Mouse (Mus musculus) stomach, embryonic 15.5 days (tissue): ENCODE data around the gene Fbxl17. TPM values are rescaled to one million over a fixed set of nuclear protein-coding genes. Genes with fewer than 3 reads are reported as not detected.

Source experiments
- ATAC-seq: fragments of 200-750 bp; cut with Nextera tagmentation; 2 replicates; pipeline ENCODE4 v1.8.0; 2017; ENCODE audit warnings: low read depth, moderate number of reproducible peaks, moderate TSS enrichment; ENCODE audit not compliant: insufficient read depth, low FRiP score
- H3K27ac ChIP-seq: fragments of 300-500 bp; sonication (generic); 2 replicates; pipeline ENCODE4 v1.5.1; 2015; ENCODE audit warnings: mild to moderate bottlenecking, inconsistent platforms
- H3K27me3 ChIP-seq: fragments of 300-500 bp; sonication (generic); replicated peaks from 2 replicates; pipeline ENCODE4 v1.6.1; 2015; ENCODE audit warnings: inconsistent platforms
- H3K36me3 ChIP-seq: fragments of 300-500 bp; sonication (generic); 2 replicates; pipeline ENCODE4 v1.6.1; 2015; ENCODE audit warnings: inconsistent platforms
- H3K4me1 ChIP-seq: fragments of 300-500 bp; sonication (generic); 2 replicates; pipeline ENCODE4 v1.6.1; 2015; ENCODE audit warnings: inconsistent platforms
- H3K4me2 ChIP-seq: fragments of 300-500 bp; sonication (generic); 2 replicates; pipeline ENCODE4 v1.6.1; 2015; ENCODE audit warnings: mild to moderate bottlenecking, inconsistent platforms
- H3K4me3 ChIP-seq: fragments of 300-500 bp; sonication (generic); replicated peaks from 2 replicates; pipeline ENCODE4 v1.5.1; 2015; ENCODE audit warnings: inconsistent platforms
- H3K9ac ChIP-seq: fragments of 300-500 bp; sonication (generic); 2 replicates; pipeline ENCODE4 v1.6.1; 2015; ENCODE audit warnings: inconsistent platforms
- H3K9me3 ChIP-seq: fragments of 300-500 bp; sonication (generic); 2 replicates; pipeline ENCODE4 v1.6.1; 2016; ENCODE audit warnings: inconsistent platforms
- WGBS: fragments of 180-500 bp; shearing (Covaris S2); methylation state at CpG from one replicate; pipeline ENCODE4 v1.1.7; 2015; 5-methylcytosine and 5-hydroxymethylcytosine counted together
- polyA plus RNA-seq: library from polyadenylated mRNA; unstranded; fragments of >200 nt; fragmentation: Nextera tagmentation; extraction: Ambion mirVana; gene quantifications from 2 replicates; pipeline ENCODE4 v1.2.1, GENCODE M21; 2015

The Fbxl17 gene
- polyA plus RNA-seq, 1 experiment from 2014 or later: 5.9 TPM

DNA sequence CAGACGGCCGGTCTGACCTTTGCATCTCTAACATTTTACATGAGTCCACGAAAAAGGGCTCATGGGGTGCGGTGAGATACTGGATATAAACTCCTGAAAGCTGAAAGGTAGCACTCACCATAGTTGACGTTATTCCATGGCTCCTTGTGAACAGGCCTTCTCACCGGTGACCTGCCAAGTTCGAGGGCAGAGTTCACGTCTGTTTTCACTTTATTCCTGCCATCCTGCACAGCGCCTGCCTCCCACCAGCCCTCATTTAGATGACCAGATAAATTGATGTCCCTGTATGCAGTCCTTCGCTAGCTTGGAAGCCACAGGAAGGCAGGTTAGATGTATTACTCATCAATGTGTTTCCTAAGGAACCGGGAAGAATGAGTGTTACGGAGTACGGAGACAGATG is 454.5 kb downstream of the Fbxl17 start:
- Histone ChIP-seq H3K9me3 (no peaks in the 10 kb centered on the region), H3K4me3 (no peak overlapping the region), H3K27me3 (no peaks in the 10 kb centered on the region), H3K27ac (no peak overlapping the region), H3K4me1 (0 out of 2 replicates have a peak, but pooled peaks cover 4% of the 10 kb centered on the region), H3K9ac (no peak overlapping the region), H3K4me2 (no peak overlapping the region), H3K36me3 (no peaks in the 10 kb centered on the region)
- WGBS: 77% methylated on average over 13 of the region's 13 CpGs
- ATAC-seq: no peak

DNA sequence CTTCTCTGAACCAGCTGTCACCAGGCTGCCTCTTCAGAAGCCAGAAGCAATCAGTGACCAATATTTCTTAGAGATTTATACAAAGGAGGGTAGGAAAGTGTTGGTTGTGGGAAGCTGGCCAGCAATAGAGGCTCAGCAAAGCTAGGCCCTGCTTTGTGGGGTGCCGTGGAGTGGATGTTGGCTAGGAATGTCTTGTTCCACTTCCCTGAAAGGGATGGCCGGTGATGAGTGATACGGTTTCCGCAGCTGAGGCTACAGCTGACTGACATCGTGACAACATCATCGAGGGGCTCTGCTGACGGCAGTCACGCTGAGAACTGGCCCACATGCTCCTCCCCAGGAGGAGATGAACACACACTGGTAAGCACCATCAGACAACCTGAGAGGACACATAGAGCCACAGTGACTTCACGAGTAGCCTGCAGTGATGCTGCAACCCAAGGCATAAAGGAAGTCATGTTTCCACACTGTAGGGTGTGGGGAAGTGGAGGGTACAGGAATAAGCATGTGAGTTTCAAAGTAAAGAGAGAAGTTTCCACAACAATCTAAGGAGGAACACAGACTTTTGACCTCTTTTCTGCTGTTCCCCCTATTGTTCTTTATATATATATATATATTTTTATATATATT is 456.7 kb downstream of the Fbxl17 start:
- Histone ChIP-seq H3K9me3 (no peaks in the 10 kb centered on the region), H3K27ac (no peak overlapping the region), H3K4me2 (no peak overlapping the region), H3K4me3 (no peak overlapping the region), H3K9ac (no peak overlapping the region), H3K27me3 (no peaks in the 10 kb centered on the region), H3K4me1 (0 out of 2 replicates have a peak, but pooled peaks cover 4% of the 10 kb centered on the region), H3K36me3 (no peaks in the 10 kb centered on the region)
- ATAC-seq: no peak
- 86% methylated on average over 9 of the region's 9 CpGs for WGBS

DNA sequence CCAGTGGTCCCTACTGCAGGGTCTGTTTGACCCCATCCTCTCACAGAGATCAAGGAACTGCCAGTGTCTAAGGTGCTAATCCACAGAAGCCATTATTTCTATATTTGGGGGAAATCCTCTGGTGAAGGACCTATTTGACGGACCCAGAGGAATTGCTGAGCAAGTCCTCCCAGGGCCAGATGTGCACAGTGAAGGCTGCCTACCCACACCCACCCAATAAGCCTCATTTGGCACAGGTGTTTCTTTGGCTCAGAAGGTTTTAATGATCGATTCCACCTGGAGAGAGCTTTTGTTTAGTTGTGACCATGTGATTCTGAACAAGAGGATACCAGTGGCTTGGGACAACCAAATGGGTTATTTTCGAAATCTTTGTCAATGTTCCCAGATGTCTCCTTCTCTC is 462.3 kb downstream of the Fbxl17 start:
- no peak for ATAC-seq
- H3K4me2 ChIP-seq: no peak overlapping the region
- no peaks in the 10 kb centered on the region for H3K27me3 ChIP-seq
- no peaks in the 10 kb centered on the region for H3K4me1 ChIP-seq
- H3K9me3 ChIP-seq: no peaks in the 10 kb centered on the region
- H3K4me3 ChIP-seq: no peak overlapping the region
- no peaks in the 10 kb centered on the region for H3K36me3 ChIP-seq
- H3K9ac ChIP-seq: no peak overlapping the region
- no peak overlapping the region for H3K27ac ChIP-seq
- 87% methylated on average over 3 of the region's 3 CpGs for WGBS

DNA sequence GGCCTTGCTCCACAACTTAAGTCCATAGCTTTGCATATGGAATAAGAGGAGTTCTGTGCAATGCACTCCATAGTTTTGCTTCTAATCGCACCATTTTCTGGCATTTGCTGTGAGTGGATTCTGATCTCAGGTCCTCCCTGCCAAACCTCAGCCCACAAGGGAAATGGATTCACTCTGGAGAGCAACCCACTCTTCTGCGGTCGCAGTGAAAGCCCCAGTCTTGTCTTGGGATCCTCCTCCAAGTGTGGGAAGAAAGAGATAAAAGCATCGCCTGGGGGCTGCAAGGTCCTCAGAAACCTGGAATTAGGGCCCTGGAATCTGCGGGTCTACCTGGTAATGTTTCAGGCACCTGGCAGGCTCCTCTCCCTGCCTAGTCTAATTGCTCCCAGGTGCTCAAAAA is 466.7 kb downstream of the Fbxl17 start:
- H3K9me3 ChIP-seq: no peaks in the 10 kb centered on the region
- H3K4me2 ChIP-seq: no peak overlapping the region
- no peak overlapping the region for H3K4me3 ChIP-seq
- no peak overlapping the region for H3K9ac ChIP-seq
- H3K27ac ChIP-seq: no peak overlapping the region
- 80% methylated on average over 5 of the region's 5 CpGs for WGBS
- H3K27me3 ChIP-seq: no peaks in the 10 kb centered on the region
- no peaks in the 10 kb centered on the region for H3K36me3 ChIP-seq
- no peak for ATAC-seq
- H3K4me1 ChIP-seq: no peaks in the 10 kb centered on the region

DNA sequence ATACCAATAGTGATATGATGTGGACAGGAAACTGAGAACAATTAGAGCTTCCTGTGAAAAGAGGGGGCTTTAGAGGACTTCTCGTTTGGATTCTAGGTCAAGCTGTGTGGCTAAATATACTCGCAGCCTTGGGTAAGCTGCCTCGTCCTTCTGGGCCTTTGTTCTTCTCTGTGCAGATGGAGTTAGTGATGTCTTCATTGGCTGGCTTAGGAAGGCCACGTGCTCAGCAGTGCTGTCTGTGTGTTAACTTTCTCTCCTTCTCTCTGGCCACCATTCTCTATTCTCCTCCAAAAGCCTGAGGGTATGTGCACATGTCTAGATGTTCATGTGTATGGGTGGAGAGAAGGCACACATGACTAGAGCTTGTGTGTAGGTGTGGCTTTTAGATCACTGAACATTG is 470.7 kb downstream of the Fbxl17 start:
- no peaks in the 10 kb centered on the region for H3K9me3 ChIP-seq
- ATAC-seq: no peak
- 62% methylated on average over 4 of the region's 4 CpGs for WGBS
- no peaks in the 10 kb centered on the region for H3K27me3 ChIP-seq
- no peak overlapping the region for H3K9ac ChIP-seq
- H3K4me3 ChIP-seq: no peak overlapping the region
- H3K27ac ChIP-seq: no peak overlapping the region
- no peak overlapping the region for H3K4me2 ChIP-seq
- H3K4me1 ChIP-seq: 0 out of 2 replicates have a peak, but pooled peaks cover 3% of the 10 kb centered on the region
- no peaks in the 10 kb centered on the region for H3K36me3 ChIP-seq

DNA sequence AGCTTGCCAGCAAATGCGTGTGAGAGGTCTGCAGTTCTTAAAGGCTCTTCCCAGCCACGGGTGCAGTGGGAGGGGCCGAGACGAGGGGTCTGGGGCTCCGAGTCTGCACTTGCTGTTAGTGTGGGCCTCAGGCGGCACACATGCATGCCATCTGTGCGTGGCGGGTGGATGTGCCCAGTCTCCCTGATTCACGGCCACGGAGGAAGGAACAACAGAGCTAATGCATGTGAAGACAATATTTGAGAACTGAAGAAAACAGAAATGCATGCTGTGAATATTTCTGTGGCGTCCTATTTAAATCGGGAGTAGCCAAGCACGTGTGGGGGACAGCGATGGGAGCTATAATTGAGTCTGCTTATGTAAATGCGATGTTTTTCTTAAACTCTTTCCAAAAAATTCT is 474.6 kb downstream of the Fbxl17 start:
- Histone ChIP-seq H3K27me3 (no peaks in the 10 kb centered on the region), H3K4me3 (no peak overlapping the region), H3K4me1 (0 out of 2 replicates have a peak, but pooled peaks cover 3% of the 10 kb centered on the region), H3K36me3 (no peaks in the 10 kb centered on the region), H3K9me3 (no peaks in the 10 kb centered on the region), H3K4me2 (0 out of 2 replicates have a peak overlapping the region, but pooled peaks have one; percentile 21), H3K9ac (no peak overlapping the region), H3K27ac (no peak overlapping the region)
- ATAC-seq: no peak
- 52% methylated on average over 15 of the region's 15 CpGs for WGBS

DNA sequence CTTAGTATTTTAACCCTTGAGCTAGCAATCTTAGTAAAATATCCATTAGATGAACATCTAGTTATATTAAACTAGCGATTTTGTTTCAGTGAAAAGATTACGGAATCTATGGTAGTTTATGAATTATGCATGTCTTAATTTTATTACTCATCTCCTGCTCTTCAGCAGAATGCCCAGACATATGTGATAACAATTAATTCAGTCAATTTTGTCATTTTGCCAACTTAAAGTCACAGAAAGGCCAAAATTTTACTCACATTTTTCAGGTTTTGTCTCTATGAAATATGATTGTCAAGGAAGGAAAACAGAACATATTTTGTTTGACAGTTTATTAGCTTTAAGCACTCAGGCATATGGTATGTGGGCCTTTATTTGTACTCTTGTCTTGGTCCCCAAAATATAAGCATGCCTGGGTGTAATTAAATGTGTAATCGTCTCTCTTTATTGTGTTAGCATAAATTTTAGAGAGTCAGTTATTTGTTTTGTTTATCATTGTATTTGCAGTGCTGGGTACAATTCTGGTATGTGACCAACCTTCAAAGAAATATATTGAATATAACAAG is 482.1 kb downstream of the Fbxl17 start:
- no peak for ATAC-seq
- Histone ChIP-seq H3K27me3 (no peaks in the 10 kb centered on the region), H3K9ac (no peak overlapping the region), H3K27ac (no peak overlapping the region), H3K4me2 (no peak overlapping the region), H3K4me1 (no peaks in the 10 kb centered on the region), H3K4me3 (no peak overlapping the region), H3K36me3 (no peaks in the 10 kb centered on the region), H3K9me3 (no peaks in the 10 kb centered on the region)
- 88% methylated on average over 3 of the region's 3 CpGs for whole genome bisulfite sequencing

DNA sequence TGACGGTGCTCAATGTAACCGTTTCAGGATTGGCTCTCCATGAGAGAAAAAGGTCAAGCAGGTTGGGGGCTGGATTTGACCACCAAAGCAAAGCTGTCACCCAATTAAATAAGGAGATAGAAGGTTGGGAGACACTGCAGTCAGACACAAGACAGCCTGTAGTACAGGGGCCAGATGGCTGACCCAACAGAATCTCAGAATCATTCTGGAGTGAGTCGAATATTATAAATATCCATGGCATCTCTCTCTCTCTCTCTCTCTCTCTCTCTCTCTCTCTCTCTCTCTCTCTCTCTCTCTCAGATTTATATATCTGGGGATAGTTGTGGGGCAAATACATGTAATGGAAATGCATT is 487.3 kb downstream of the Fbxl17 start:
- H3K27ac ChIP-seq: no peak overlapping the region; the same call in 1 of the 2 replicates
- ATAC-seq: no peak
- 0 out of 2 replicates have a peak, but pooled peaks cover 6% of the 10 kb centered on the region for H3K4me1 ChIP-seq
- H3K9ac ChIP-seq: no peak overlapping the region
- 19% methylated on average over 3 of the region's 3 CpGs for WGBS
- H3K36me3 ChIP-seq: no peaks in the 10 kb centered on the region
- H3K4me3 ChIP-seq: no peak overlapping the region
- no peak overlapping the region for H3K4me2 ChIP-seq
- H3K27me3 ChIP-seq: no peaks in the 10 kb centered on the region
- H3K9me3 ChIP-seq: no peaks in the 10 kb centered on the region

- H3K9ac ChIP-seq: no peak overlapping the region
- H3K4me3 ChIP-seq: no peak overlapping the region
- H3K27me3 ChIP-seq: no peaks in the 10 kb centered on the region
- H3K36me3 ChIP-seq: no peaks in the 10 kb centered on the region
- H3K4me1 ChIP-seq: 0 out of 2 replicates have a peak, but pooled peaks cover 6% of the 10 kb centered on the region
- no peak overlapping the region for H3K4me2 ChIP-seq
- WGBS: 46% methylated on average over 13 of the region's 13 CpGs
- H3K9me3 ChIP-seq: no peaks in the 10 kb centered on the region
- ATAC-seq: peak; percentile 82; the same call in 1 of the 2 replicates
- H3K27ac ChIP-seq: no peak overlapping the region; the same call in 1 of the 2 replicates
Observed at GRCm38 (mm10) chr17:63011893-63012570, 487.8 kb downstream of the Fbxl17 start.

DNA sequence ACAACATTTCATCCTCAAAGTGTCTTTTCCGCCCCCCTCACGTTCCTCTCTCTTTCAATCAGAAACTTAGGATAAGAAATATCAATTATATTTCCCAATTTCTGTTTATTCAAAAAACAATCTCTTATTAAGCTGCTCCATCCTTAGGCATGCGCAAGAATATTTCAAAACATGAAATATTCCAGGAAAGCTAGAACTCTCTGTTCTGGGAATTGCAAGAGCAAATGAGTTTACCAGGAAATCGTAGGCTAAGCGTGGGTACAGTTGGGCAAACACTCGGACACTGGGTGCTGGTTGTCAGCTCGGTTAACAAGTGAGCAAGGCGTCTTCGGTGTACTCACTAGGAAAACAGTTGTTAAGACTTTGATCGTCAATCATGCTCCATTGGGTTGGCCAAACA is 489.0 kb downstream of the Fbxl17 start:
- Histone ChIP-seq H3K27ac (no peak overlapping the region), H3K9me3 (no peaks in the 10 kb centered on the region)
- no peak for ATAC-seq

GRCm38 (mm10) chr17:63008788-63009187 is 491.0 kb downstream of the Fbxl17 start:
- Histone ChIP-seq H3K9me3 (no peaks in the 10 kb centered on the region), H3K4me3 (no peak overlapping the region), H3K4me2 (no peak overlapping the region), H3K36me3 (no peaks in the 10 kb centered on the region), H3K27ac (no peak overlapping the region), H3K27me3 (no peaks in the 10 kb centered on the region), H3K4me1 (0 out of 2 replicates have a peak, but pooled peaks cover 6% of the 10 kb centered on the region), H3K9ac (no peak overlapping the region)
- no peak for ATAC-seq
- WGBS: 57% methylated on average over 4 of the region's 4 CpGs

More for the DNA sequence above, 489.0 kb downstream of the Fbxl17 start:
- 0 out of 2 replicates have a peak, but pooled peaks cover 6% of the 10 kb centered on the region for H3K4me1 ChIP-seq
- 85% methylated on average over 10 of the region's 10 CpGs for WGBS
- H3K9ac ChIP-seq: no peak overlapping the region
- H3K4me2 ChIP-seq: no peak overlapping the region
- H3K4me3 ChIP-seq: no peak overlapping the region
- no peaks in the 10 kb centered on the region for H3K27me3 ChIP-seq
- no peaks in the 10 kb centered on the region for H3K36me3 ChIP-seq

GRCm38 (mm10) chr17:63008277-63008676 is 491.5 kb downstream of the Fbxl17 start:
- no peak overlapping the region for H3K9ac ChIP-seq
- H3K36me3 ChIP-seq: no peaks in the 10 kb centered on the region
- ATAC-seq: peak; percentile 49
- H3K27me3 ChIP-seq: no peaks in the 10 kb centered on the region
- no peak overlapping the region for H3K4me2 ChIP-seq
- 37% methylated on average over 5 of the region's 5 CpGs for WGBS
- H3K9me3 ChIP-seq: no peaks in the 10 kb centered on the region
- peak overlapping the region; percentile 55; the same call in 1 of the 2 replicates for H3K27ac ChIP-seq
- no peak overlapping the region for H3K4me3 ChIP-seq
- H3K4me1 ChIP-seq: 0 out of 2 replicates have a peak, but pooled peaks cover 6% of the 10 kb centered on the region
